Mouse (Mus musculus) telencephalon, adult 2 months (tissue): ENCODE data around the gene Thsd7a.

ENCODE experiments used
- DNase-seq: peaks from one replicate; pipeline ENCODE4 v3.0.0-alpha.2; 2011; ENCODE audit warnings: low read depth, low spot score

The Thsd7a gene

DNA sequence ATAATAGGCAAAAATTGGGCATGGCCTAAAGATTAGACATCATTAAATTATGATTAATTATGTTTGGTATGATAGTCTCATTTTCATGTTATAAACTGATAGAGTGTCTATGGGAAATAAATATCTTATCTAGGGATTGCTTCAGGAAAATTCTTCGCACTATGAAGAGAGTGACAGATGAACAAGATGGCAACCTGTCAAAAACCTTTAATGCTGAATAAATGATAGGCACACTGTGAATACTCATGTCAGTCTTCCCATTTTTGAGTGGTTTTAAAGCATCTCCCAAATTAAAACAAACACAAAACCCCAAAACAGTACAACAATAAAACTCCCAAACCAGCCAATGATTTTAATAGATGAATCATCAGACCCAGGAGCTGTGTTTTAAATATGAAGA, 362.5 kb downstream of the Thsd7a start:
- no peak for DNase-seq

DNA sequence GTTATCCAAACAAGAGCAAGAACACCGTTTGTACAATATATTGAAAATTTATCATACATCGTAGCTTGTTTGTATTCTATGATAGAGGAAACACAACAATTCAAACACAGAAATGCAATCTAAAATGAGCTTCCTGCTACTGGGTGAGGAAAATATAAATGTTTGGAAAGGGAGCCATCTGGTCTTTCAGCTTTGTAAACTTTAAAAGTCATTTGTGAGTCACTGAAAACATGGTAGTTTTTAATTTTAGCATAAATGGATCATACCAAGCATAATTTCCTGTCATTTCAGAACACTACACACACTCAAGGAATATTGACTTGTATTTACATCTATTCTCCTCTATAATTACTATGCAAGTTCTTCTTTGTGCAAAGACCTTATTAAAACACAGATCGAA, 363.6 kb downstream of the Thsd7a start:
- peak; percentile 35 for DNase-seq

DNA sequence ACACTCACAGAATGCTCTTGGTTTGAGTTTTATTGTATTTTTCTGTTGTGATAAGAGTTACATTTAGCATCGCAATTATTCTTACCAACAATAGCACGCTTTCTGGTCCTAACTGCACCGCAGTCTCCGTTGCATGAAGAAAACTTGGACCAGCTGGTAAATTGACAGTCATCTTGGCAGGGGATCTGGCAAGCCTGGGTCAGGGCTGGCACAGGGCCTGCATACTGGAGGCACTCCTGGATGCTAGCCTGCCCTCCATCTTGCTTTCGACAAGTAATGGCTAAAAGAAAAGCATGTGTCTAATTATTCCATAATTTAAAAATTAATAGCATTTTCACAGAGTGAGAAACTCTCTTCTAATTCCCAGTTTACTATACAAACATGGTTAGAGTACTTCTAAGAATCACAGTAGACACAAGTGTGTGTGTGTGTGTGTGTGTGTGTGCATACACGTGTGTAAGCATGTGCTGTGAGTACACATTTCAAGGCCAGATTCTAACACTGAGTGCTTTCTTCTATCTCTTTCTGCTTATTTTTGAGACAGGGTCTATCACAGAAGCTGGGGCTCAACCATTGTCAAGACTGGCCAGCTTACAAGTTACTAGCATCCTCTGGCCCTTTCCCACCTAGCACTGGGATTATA, 368.0 kb downstream of the Thsd7a start:
- peak; percentile 17 for DNase-seq

DNA sequence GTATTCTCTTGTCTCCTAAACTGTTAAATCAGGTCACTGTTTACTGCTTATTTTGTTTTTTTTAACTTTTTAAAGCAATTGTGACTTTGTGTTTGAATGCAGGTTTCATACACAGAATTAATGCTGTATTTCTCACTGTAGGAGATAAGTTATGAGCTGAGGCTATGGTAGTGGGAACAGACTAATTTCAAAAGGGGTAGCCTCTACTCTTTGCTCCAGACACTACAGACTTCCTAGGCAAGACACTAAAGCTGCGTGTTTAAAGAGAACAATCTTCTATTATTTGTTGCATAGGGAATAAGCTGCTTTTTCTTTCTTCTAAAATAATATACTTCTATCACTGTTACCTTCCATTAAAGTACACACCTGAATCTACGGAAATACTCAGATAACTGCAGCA, 368.5 kb downstream of the Thsd7a start:
- no peak for DNase-seq

DNA sequence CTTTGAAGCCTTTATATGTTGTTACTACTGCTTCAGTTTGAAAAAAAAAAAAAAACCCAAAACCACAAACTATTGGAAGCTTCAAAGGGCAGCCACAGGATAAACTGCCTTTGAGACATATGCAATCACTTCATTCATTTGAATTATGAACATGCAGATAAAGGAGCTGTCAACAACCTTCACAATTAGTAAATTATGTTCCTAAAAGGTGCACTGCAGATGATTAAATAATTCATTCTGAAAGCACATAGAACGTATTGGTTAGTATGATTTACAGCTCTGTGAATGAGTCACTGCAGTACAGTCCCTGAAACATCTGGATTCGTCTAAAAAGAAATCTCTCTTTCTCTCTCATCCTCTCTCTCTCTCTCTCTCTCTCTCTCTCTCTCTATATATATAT, 390.5 kb downstream of the Thsd7a start:
- no peak for DNase-seq

DNA sequence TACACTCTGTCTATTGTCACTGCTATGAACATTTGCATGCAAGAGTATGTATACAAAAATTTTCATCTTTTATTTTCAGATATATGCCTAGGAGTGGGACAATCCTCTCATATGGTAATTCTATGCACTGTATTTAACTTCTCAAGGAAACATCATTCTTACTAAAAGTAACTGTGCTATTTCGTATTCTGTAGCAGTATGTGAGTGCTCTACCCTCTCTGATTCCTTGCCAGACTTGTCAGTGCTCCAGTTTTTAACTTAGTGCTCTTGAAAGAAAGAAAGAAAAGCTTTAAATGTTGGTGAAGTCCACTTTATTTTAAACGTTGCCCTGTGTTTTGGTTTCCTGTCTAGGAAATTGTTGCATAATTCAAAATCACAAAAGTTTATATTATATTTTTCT, 395.6 kb downstream of the Thsd7a start:
- DNase-seq, result peak; percentile 31

DNA sequence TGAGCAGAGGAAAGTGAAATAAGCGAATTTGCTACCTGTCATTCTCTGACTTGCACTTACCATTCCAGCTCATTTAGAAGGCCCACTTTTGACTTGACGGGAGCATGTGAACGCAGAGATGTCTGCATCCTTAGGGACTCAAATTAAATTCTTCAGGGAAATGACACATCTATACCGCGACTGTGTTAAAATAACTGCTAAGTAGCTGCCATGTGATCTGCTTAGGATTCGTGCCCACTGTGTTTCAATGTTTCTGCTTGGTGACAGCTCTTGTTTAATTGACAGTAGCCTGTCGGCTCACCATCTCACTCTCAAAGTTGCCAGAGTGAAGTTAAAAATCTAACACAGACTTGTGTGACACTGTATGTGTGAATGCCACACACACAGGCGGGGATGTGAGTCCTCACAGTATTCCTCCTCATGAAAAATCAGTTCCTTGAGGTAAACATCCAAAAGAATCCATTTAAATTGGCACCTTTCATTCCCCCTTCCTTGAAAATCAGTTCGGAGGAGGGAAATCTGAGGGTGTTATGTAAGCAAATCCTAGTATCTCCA, 397.0 kb downstream of the Thsd7a start:
- no peak for DNase-seq

DNA sequence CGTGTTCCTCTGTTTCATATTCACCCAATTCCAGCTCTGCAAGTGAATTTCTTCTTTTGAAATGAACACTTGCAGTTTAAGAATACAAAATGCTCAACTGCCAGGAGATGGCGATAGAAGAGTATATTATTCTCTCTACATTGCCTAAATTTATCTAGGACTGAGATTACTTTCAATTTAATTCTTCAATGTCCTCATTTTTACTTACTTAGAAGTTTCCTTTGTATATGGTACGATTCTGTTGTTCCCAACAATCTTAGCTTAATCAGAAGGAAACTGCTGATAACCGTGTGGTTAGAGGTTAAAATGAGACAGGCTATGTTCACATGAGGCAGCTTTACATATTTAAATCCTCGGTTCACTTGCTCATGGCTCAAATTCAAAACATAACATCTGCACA, 398.5 kb downstream of the Thsd7a start:
- DNase-seq, result peak; percentile 52

GRCm38 (mm10) chr6:12349105-12349759, 400.0 kb downstream of the Thsd7a start:
- no peak for DNase-seq

DNA sequence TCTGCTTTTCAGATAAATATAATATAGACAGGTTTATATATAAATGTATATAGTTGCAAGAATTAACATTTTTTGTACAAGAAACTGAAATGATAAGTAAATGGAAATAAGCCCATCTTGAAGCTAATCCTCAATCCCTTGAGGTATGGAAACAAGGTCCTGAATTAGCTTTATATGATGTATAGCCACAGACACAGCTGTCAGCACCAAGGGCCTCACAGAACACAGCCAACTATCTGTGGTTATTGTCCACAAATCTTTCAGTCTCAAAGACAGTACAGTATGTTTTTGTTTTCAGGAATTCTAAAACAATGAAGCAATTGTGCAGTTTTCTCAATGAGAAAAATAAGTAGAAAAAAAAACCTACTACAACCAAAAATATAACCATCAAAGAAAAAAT, 400.5 kb downstream of the Thsd7a start:
- no peak for DNase-seq

DNA sequence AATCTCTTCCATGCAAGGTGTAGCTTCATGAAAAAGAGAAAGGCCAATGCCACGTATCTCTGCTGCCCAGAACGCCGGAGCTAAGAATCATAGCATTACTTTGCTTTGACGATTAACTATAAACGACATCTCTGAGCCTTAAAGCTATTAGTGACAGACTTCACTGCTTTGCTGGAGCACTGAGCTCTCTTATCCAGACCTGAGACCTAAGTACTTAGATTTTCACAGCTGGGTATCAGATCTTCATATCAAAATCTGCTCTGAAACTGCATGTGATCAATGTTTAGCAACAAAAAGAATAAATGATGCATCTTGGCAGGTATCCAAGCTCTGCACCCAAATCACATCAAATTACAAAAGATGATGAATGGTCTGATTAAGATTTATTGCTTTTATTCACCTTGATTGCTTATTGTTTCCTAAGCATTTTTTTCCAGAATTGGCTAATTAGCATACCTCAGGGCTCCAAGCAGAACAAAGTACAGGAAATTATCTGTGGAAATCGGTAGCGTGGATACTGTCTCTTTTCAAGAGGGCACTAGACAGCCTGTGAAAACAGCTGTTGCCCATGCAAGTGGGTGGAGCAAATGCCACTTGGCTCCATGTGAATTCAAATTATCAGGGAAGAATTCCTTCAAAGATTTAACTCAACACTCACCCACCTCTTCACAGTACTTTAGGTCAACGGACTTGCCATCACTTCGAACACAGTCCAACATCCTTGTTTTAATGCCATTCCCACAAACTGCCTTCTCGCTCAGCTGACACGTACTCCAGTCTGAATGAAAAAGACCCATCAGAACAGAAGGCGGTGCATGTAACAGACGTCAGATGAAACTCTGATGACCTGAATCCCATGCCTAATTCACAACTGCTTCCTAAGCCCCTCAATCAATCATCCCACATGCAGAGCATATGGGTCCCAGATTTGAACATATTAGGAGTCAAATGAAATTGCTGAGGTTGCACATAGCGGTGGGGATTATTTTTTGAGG, 412.3 kb downstream of the Thsd7a start:
- no peak for DNase-seq

GRCm38 (mm10) chr6:12315070-12315909, 433.9 kb downstream of the Thsd7a start:
- peak; percentile 35 for DNase-seq

DNA sequence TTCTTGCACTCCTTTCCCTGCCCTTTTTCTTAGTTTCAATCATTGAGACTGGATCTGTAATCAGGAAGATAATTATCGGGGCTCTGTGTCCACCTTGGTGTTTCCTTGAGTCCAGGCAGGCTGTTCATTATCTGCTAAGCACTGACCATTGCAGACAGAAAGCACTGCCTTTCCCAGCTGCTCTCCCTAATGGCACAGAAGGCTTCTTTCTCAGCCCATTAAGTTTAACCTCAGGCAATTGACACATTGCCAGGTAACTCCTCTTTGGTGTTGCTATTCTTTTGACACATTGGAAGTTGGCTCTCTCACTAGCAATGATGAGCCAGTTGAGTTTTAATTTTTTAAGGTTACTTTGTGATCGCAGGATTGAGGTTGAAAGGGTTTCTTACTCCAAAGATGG, 441.7 kb downstream of the Thsd7a start:
- no peak for DNase-seq

- DNase-seq, result no peak
Observed at GRCm38 (mm10) chr6:12262641-12263400, 486.4 kb downstream of the Thsd7a start.
